28 mouse cellular contexts compared by ENCODE assay signal in genomic region chr12:16734698-16735097, GRCm38 (mm10).
"Had no signal": no experiment of that assay in that cellular context is flagged by ENCODE, and none has a peak within 500 bp of the region (broad histone marks: within the 10 kb centered on the region; RNA-seq: fewer than 3 reads in every experiment).

No protein-coding gene starts in this region.

- H3K4me1 ChIP-seq: megakaryocyte, embryonic 14.5 days had no signal

- H3K4me2 ChIP-seq: limb, embryonic 12.5 days; limb, embryonic 13.5 days; limb, embryonic 15.5 days; liver, embryonic 12.5 days; liver, embryonic 13.5 days; liver, embryonic 15.5 days; lung, embryonic 14.5 days; lung, embryonic 15.5 days; midbrain, embryonic 11.5 days; midbrain, embryonic 12.5 days; midbrain, embryonic 13.5 days; midbrain, embryonic 15.5 days; neural tube, embryonic 12.5 days had no signal

- H3K36me3 ChIP-seq: limb, embryonic 12.5 days; limb, embryonic 13.5 days; limb, embryonic 15.5 days; liver, embryonic 12.5 days; liver, embryonic 13.5 days; liver, embryonic 15.5 days; lung, embryonic 15.5 days; midbrain, embryonic 13.5 days; midbrain, embryonic 15.5 days; neural tube, embryonic 12.5 days had no signal

- ATAC-seq: lung, postnatal 0 days; midbrain, embryonic 13.5 days; midbrain, embryonic 15.5 days had no signal

- H3K27me3 ChIP-seq: limb, embryonic 12.5 days; limb, embryonic 13.5 days; limb, embryonic 15.5 days; liver, embryonic 12.5 days; liver, embryonic 13.5 days; liver, embryonic 15.5 days; lung, embryonic 15.5 days; midbrain, embryonic 12.5 days; midbrain, embryonic 13.5 days; midbrain, embryonic 15.5 days; neural tube, embryonic 12.5 days had no signal

- H3K9me3 ChIP-seq: limb, embryonic 10.5 days; limb, embryonic 12.5 days; limb, embryonic 13.5 days; limb, embryonic 15.5 days; liver, embryonic 12.5 days; liver, embryonic 13.5 days; liver, embryonic 15.5 days; lung, embryonic 15.5 days; megakaryocyte, embryonic 14.5 days; midbrain, embryonic 12.5 days; midbrain, embryonic 13.5 days; midbrain, embryonic 15.5 days; neural tube, embryonic 12.5 days had no signal

- H3K4me3 ChIP-seq: left cerebral cortex, adult 2 months; limb, embryonic 10.5 days; limb, embryonic 12.5 days; limb, embryonic 13.5 days; limb, embryonic 15.5 days; liver, embryonic 12.5 days; liver, embryonic 13.5 days; liver, embryonic 15.5 days; lung, embryonic 15.5 days; megakaryocyte, embryonic 14.5 days; midbrain, embryonic 12.5 days; midbrain, embryonic 13.5 days; midbrain, embryonic 15.5 days; myocyte; neural tube, embryonic 12.5 days had no signal

- H3K9ac ChIP-seq: limb, embryonic 12.5 days; limb, embryonic 13.5 days; limb, embryonic 15.5 days; liver, embryonic 12.5 days; liver, embryonic 13.5 days; liver, embryonic 14.5 days; liver, embryonic 15.5 days; liver, postnatal 0 days; lung, embryonic 14.5 days; lung, embryonic 15.5 days; midbrain, embryonic 12.5 days; midbrain, embryonic 13.5 days; midbrain, embryonic 15.5 days; neural tube, embryonic 12.5 days had no signal

- DNase-seq: left cerebral cortex, postnatal 4 days; liver; liver, embryonic 13.5 days; lung, adult 18-20 months; lung, adult 2 months; lung, embryonic 14.5 days; lung, postnatal 14 days; lung, postnatal 36 days; midbrain, embryonic 14.5 days had no signal

- H3K27ac ChIP-seq: left cerebral cortex, adult 2 months; limb, embryonic 12.5 days; limb, embryonic 13.5 days; limb, embryonic 15.5 days; liver, embryonic 12.5 days; liver, embryonic 13.5 days; liver, embryonic 14.5 days; liver, embryonic 15.5 days; lung, embryonic 15.5 days; macrophage; midbrain, embryonic 12.5 days; midbrain, embryonic 13.5 days; midbrain, embryonic 15.5 days; neural tube, embryonic 12.5 days had no signal
